ENCODE assay signal across 10 mouse cellular contexts in genomic region chr14:104203239-104203986, GRCm38 (mm10).
A peak's percentile ranks its signal among the peaks of the same experiment; 100 is the strongest.
DNase-seq lines count a peak whose midpoint lies in the region; ATAC-seq lines count a peak whose summit lies in the region.
"Had no signal": no experiment of that assay in that cellular context is flagged by ENCODE, and none has a peak within 500 bp of the region (broad histone marks: within the 10 kb centered on the region; RNA-seq: fewer than 3 reads in every experiment).

No protein-coding gene starts in this region.

- ATAC-seq in hindbrain, embryonic 13.5 days (ENCODE audit: low FRiP score): no peak
- ATAC-seq in kidney, embryonic 16.5 days (ENCODE audit: low FRiP score, low TSS enrichment): peak; percentile 31; the same call in 1 of the 2 replicates

- no peak overlapping the region for H3K4me3 ChIP-seq in hindbrain, embryonic 10.5 days
- H3K4me3 ChIP-seq in hindbrain, embryonic 13.5 days: no peak overlapping the region
- H3K4me3 ChIP-seq in kidney, embryonic 16.5 days (ENCODE audit: low read length): no peak overlapping the region
- H3K4me3 ChIP-seq: liver, embryonic 15.5 days had no signal

- no peaks in the 10 kb centered on the region for H3K36me3 ChIP-seq in hindbrain, embryonic 10.5 days
- H3K36me3 ChIP-seq in hindbrain, embryonic 13.5 days: no peaks in the 10 kb centered on the region
- H3K36me3 ChIP-seq in kidney, embryonic 16.5 days (ENCODE audit: insufficient read depth, low read length): no peaks in the 10 kb centered on the region
- H3K36me3 ChIP-seq: liver, embryonic 15.5 days had no signal

- H3K27ac ChIP-seq in hindbrain, embryonic 10.5 days: no peak overlapping the region
- no peak overlapping the region for H3K27ac ChIP-seq in hindbrain, embryonic 13.5 days
- no peak overlapping the region for H3K27ac ChIP-seq in kidney, embryonic 16.5 days (ENCODE audit: low read length)
- H3K27ac ChIP-seq: liver, embryonic 15.5 days had no signal

- no peak overlapping the region for H3K4me2 ChIP-seq in hindbrain, embryonic 13.5 days
- no peak overlapping the region for H3K4me2 ChIP-seq in kidney, embryonic 16.5 days (replicated peaks; ENCODE audit: low read depth, low read length)
- H3K4me2 ChIP-seq: liver, embryonic 15.5 days had no signal

- no peaks in the 10 kb centered on the region for H3K9me3 ChIP-seq in hindbrain, embryonic 10.5 days
- H3K9me3 ChIP-seq in hindbrain, embryonic 13.5 days: no peaks in the 10 kb centered on the region
- no peaks in the 10 kb centered on the region for H3K9me3 ChIP-seq in kidney, embryonic 16.5 days (ENCODE audit: low read length)
- H3K9me3 ChIP-seq: liver, embryonic 15.5 days had no signal

- no peaks in the 10 kb centered on the region for H3K27me3 ChIP-seq in hindbrain, embryonic 10.5 days (ENCODE audit: insufficient read depth, poor library complexity, severe bottlenecking)
- H3K27me3 ChIP-seq in hindbrain, embryonic 13.5 days: no peaks in the 10 kb centered on the region
- no peaks in the 10 kb centered on the region for H3K27me3 ChIP-seq in kidney, embryonic 16.5 days (ENCODE audit: insufficient read depth, low read length)
- H3K27me3 ChIP-seq: liver, embryonic 15.5 days had no signal

- WGBS in hindbrain, embryonic 10.5 days: 78% methylated on average over 17 of the region's 17 CpGs
- WGBS in hindbrain, embryonic 13.5 days: 75% methylated on average over 17 of the region's 17 CpGs
- WGBS in kidney, embryonic 16.5 days: 69% methylated on average over 17 of the region's 17 CpGs

- no peak overlapping the region for H3K9ac ChIP-seq in hindbrain, embryonic 13.5 days
- H3K9ac ChIP-seq in kidney, embryonic 16.5 days (replicated peaks; ENCODE audit: low read length): no peak overlapping the region
- H3K9ac ChIP-seq: liver, embryonic 15.5 days had no signal

- no peaks in the 10 kb centered on the region for H3K4me1 ChIP-seq in hindbrain, embryonic 10.5 days (replicated peaks)
- no peaks in the 10 kb centered on the region for H3K4me1 ChIP-seq in hindbrain, embryonic 13.5 days (replicated peaks)
- H3K4me1 ChIP-seq in kidney, embryonic 16.5 days (ENCODE audit: insufficient read depth, low read length): no peaks in the 10 kb centered on the region
- H3K4me1 ChIP-seq: liver, embryonic 15.5 days had no signal

- peak; percentile 7 for DNase-seq in hindbrain, embryonic 10.5 days (ENCODE audit: low spot score)
- peak; percentile 63 for DNase-seq in 416B (ENCODE audit: low read depth)
- peak; percentile 3 for DNase-seq in WW6 (ENCODE audit: low read depth, low spot score)
- no peak for DNase-seq in spleen, adult 12 weeks (ENCODE audit: low spot score)
- no peak for DNase-seq in cerebellum, adult 11-12 months
- DNase-seq in frontal cortex, postnatal 25 days (ENCODE audit: low spot score in 2 of 2): no peak
- DNase-seq: right cerebral cortex, postnatal 4 days had no signal

Comparison
In these comparisons a context has a peak if more than half of its experiments do, and no peak if none do; other contexts are left out.
1. DNase-seq: peak in hindbrain, embryonic 10.5 days (single experiment), 416B (single experiment) and WW6 (single experiment); none in spleen, adult 12 weeks (single experiment), cerebellum, adult 11-12 months (single experiment) and frontal cortex, postnatal 25 days (0 of 2).